7 mouse cellular contexts compared by ENCODE assay signal in the genomic region with DNA sequence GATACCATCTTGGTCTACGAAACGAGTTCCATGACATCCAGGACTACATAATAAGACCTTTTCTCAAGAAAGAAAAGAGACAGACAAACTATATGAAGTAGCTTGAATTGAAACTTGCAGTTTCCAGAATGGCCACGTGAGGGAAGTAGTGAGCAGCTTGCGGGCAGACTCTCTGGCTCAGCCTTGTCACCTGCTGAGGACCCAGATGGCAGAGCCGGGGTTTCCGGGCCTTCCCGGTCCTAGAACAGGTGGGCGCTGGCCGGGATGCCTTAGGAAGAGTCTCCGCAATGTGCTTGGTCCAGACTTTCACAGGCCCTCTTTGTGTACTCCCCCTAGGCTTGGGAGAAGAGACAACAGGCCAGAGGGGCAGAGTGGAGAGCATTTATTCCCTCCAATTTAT. TPM values are rescaled to one million over a fixed set of nuclear protein-coding genes. Genes with fewer than 3 reads are reported as not detected.
DNase-seq lines count a peak whose midpoint lies in the region; ATAC-seq lines count a peak whose summit lies in the region.

No protein-coding gene starts in this region.

- WGBS in large intestine, adult 2 months, result under 1% methylated on average over 10 of the region's 10 CpGs

- intact Hi-C loops in gastrocnemius, postnatal 14 days (cut with DNase I; ENCODE audit: low total_unique reads), result loop anchor here (5.0 kb wide), 1 partner anchor 36 kb away; no protein-coding TSS in a partner anchor

- DNase-seq in CD8-positive naive resting alpha-beta T cell, adult 2 months (ENCODE audit: low read depth in 2 of 2, low spot score in 2 of 2), result peak; percentile 67 to 74
- DNase-seq in WW6 (ENCODE audit: low read depth, low spot score), result peak; percentile 57
- DNase-seq in cerebellum, postnatal 36 days, result peak; percentile 97 to 99
- peak; percentile 48 for DNase-seq in gastrocnemius, postnatal 14 days
- peak; percentile 19 for DNase-seq in large intestine, adult 2 months (ENCODE audit: low read depth, low spot score)
- peak; percentile 56 for DNase-seq in right cerebral cortex, postnatal 25 days

- ATAC-seq in megakaryocyte progenitor cell, adult 5-6 weeks (replicated peaks; ENCODE audit: poor library complexity), result peak; percentile 80

RNA-seq across cellular contexts. Expression of a gene that starts 3.7 kb away (rescaled TPM):
- total RNA-seq in gastrocnemius, postnatal 14 days (2021), result under 1 TPM in 1 of 2 experiments, not detected in 1; 0.06 TPM
- polyA plus RNA-seq in large intestine, adult 2 months (2012; rRNA removed), result 0.45 and 0.53 TPM in 2 replicates
- total RNA-seq in megakaryocyte progenitor cell, adult 5-6 weeks (2015), result 0.02 and 0.07 TPM in 2 replicates
- 0.14 TPM in 1 of 2 replicates, not detected in the other for total RNA-seq in megakaryocyte progenitor cell, adult 5-6 weeks (2017)

RNA-seq across cellular contexts. Expression of a gene that starts 19.6 kb away (rescaled TPM):
- total RNA-seq in gastrocnemius, postnatal 14 days (2021), result 10 to 100 TPM; 43.7 to 44.3 TPM
- polyA plus RNA-seq in large intestine, adult 2 months (2012; rRNA removed), result 127 and 166 TPM in 2 replicates
- total RNA-seq in megakaryocyte progenitor cell, adult 5-6 weeks (2015), result 60.6 and 69.9 TPM in 2 replicates
- total RNA-seq in megakaryocyte progenitor cell, adult 5-6 weeks (2017), result 40.8 and 41.5 TPM in 2 replicates

Comparison
In these comparisons a context has a peak if more than half of its experiments do, and no peak if none do; other contexts are left out.
1. Peak in every context shown above with its lines: DNase-seq and ATAC-seq.
2. DNase-seq: peak in every context shown above with its lines; median percentile 98 in cerebellum, postnatal 36 days; 70 in CD8-positive naive resting alpha-beta T cell, adult 2 months; 57 in WW6; 56 in right cerebral cortex, postnatal 25 days; 48 in gastrocnemius, postnatal 14 days; 19 in large intestine, adult 2 months.